Mouse (Mus musculus): ENCODE measurements around the gene Sh3bgrl2.

The Sh3bgrl2 gene

GRCm38 (mm10) chr9:83624193-83624592, 76.1 kb downstream of the Sh3bgrl2 start:
- no peak for DNase-seq (ENCODE audit: extremely low read depth, insufficient read length, low spot score)

- DNase-seq (ENCODE audit: extremely low read depth, insufficient read length, low spot score) = no peak
These were observed 77.0 kb downstream of the Sh3bgrl2 start for GRCm38 (mm10) chr9:83625085-83625484.

DNA sequence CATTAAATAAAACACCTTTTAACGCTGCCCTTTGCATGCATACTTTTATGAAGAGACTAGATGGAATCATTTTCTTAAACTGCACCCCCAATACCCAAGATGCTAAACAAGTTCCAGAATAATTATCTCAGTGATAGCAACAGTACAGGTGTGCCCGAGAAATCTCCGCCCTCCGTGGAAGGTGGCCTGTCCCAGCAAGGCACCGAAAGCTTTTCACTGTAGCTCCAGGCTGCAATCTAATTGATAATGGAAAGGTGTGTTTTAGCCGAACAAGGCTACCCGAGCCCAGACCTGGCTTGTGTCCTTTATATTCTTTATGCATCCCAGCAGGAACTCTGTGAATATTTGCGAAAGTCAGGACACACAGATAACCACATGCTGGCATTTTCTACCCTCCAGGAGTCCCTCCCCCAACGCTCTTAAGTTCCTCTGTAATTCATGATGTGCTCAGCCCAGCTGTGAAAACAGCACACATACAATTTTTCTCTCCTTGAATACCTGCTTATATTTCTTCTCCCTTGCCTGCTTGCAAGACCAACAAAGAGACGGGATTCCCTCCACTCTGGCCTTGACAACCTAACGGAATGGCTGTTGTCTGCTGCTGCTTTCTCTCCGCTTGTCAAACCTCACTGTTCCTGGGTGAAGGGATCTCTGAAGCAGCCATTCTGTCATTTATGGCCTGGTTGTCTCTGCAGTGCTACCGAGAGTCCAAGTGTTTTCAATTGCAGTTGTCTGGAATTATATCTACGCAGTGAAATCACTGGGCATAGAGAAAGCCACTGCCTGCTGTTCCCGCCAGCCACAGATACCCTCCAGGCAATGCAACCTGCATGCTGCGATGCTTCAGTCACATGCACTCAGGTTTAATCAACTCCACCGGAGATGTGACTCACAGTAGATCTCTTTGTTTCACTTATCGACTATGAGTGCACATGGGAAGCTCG, 80.8 kb downstream of the Sh3bgrl2 start:
- DNase-seq (ENCODE audit: extremely low read depth, insufficient read length, low spot score) = no peak

- peak; percentile 30 for DNase-seq (ENCODE audit: extremely low read depth, insufficient read length, low spot score)
These were observed 82.2 kb downstream of the Sh3bgrl2 start for GRCm38 (mm10) chr9:83630341-83630740.

DNA sequence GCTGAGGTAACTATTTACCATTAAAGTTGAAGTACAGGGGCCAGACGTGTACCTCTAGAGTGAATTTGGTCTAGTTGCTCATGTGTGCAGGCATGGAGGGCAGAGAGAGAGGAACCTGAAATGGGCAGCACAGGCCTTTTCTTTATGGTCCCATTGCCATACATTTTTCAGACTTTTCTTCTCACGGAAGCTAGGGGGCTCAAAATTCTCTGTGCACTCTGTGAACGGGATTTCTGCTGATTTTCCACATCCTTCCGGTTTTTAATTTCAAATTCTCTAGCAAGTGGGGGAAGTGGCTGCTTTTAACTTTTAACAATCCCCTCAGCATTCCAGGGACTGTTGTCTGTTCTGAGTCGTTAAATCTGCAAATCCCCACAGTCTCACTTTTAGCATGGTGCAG, 83.8 kb downstream of the Sh3bgrl2 start:
- no peak for DNase-seq (ENCODE audit: extremely low read depth, insufficient read length, low spot score)

- no peak for DNase-seq (ENCODE audit: extremely low read depth, insufficient read length, low spot score)
These were observed 86.6 kb downstream of the Sh3bgrl2 start for GRCm38 (mm10) chr9:83634703-83635102.

- DNase-seq (ENCODE audit: extremely low read depth, insufficient read length, low spot score) = no peak
These were observed 87.9 kb downstream of the Sh3bgrl2 start for GRCm38 (mm10) chr9:83635997-83636396.

GRCm38 (mm10) chr9:83643139-83643538, 95.0 kb downstream of the Sh3bgrl2 start:
- no peak for DNase-seq (ENCODE audit: extremely low read depth, insufficient read length, low spot score)

- no peak for DNase-seq (ENCODE audit: extremely low read depth, insufficient read length, low spot score)
These were observed 95.7 kb downstream of the Sh3bgrl2 start for GRCm38 (mm10) chr9:83643833-83644232.

DNA sequence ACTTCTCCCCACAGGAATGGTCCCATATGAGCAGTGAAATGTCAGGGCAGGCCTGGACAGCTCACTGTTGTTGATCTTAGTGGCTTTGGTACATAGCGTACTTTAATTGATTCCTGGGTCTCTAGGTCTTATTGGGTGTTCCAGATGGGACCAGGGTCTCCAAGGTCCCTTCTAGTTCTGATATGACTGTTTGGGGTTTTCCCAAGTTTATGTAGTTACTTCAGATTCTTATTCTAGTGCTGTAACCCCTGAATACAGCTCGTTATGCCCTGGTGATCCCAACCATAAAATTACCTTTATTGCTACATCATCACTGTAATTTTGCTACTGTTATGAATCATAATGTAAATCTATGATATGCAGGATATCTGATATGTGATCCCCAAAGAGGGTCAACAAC, 98.1 kb downstream of the Sh3bgrl2 start:
- DNase-seq (ENCODE audit: extremely low read depth, insufficient read length, low spot score) = no peak

GRCm38 (mm10) chr9:83646691-83647090, 98.6 kb downstream of the Sh3bgrl2 start:
- DNase-seq (ENCODE audit: extremely low read depth, insufficient read length, low spot score) = no peak

- DNase-seq (ENCODE audit: extremely low read depth, insufficient read length, low spot score) = no peak
These were observed 100.0 kb downstream of the Sh3bgrl2 start for GRCm38 (mm10) chr9:83647919-83648705.

DNA sequence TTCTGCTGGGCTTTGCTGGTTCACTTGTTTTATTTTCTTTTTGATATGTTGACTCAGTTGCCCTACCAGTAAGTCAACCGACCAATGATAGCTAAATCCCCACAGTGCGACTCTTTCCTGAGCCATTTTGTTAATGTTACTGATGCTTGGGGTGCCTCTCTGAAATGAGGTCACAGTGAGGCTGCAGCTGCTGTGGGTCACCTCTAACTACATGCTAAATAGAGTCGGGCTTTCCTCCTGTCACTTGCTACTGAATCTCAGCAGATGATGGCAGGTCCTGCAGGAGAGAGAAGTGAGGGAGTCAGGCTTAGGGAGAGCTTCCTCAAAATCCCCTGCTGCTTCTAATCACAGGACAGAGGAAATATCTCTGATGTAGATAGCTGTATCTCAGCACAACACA, 100.6 kb downstream of the Sh3bgrl2 start:
- no peak for DNase-seq (ENCODE audit: extremely low read depth, insufficient read length, low spot score)

- no peak for DNase-seq (ENCODE audit: extremely low read depth, insufficient read length, low spot score)
These were observed 103.9 kb downstream of the Sh3bgrl2 start for GRCm38 (mm10) chr9:83652015-83652414.

DNA sequence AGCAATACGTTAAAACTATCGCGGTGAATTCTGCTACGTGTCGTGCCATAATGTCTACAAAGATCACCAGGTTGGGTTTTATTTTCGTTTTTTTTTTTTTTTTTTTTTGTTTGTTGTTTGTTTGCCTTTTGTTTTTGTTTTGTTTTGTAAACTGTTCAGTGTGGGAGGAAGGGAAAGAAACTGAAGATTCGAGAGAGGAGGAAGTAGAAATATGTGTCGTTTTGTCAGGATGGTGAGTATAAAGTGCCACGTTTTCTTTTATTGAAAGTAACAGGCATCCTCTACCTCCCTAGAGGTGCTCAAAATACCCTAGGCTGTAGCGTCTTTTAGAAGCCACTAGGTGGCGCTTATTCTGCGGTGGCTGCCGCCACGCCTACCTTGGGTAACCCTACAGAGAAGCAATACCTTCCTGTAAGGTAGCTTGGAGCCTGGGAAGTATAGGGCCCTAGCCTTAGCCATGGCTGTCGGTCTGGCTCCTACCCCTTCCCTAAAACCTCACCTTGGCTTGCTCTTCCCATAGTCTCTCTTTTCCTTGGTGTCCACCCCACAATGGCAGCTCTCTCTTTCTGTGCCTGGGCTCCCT, 104.6 kb downstream of the Sh3bgrl2 start:
- DNase-seq (ENCODE audit: extremely low read depth, insufficient read length, low spot score) = no peak

DNA sequence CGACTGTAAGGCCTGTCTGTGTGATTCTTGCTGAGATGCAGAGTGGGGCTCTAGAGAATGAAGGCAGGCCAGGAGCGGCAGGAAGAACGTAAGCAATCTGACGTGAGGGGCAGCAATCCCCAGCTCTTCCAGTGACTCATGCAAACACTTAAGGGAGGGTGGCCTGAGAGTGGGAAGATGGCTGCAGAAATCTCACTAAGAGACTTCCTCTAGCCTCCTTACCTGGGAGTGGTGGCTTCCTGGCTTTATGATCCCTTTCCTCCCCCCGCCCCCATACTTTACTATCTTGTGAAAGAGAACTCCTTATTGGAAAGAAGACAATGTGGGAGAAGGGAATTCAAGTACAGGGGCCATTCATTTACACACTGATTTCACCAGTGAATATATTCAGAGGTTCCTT, 106.5 kb downstream of the Sh3bgrl2 start:
- no peak for DNase-seq (ENCODE audit: extremely low read depth, insufficient read length, low spot score)

DNA sequence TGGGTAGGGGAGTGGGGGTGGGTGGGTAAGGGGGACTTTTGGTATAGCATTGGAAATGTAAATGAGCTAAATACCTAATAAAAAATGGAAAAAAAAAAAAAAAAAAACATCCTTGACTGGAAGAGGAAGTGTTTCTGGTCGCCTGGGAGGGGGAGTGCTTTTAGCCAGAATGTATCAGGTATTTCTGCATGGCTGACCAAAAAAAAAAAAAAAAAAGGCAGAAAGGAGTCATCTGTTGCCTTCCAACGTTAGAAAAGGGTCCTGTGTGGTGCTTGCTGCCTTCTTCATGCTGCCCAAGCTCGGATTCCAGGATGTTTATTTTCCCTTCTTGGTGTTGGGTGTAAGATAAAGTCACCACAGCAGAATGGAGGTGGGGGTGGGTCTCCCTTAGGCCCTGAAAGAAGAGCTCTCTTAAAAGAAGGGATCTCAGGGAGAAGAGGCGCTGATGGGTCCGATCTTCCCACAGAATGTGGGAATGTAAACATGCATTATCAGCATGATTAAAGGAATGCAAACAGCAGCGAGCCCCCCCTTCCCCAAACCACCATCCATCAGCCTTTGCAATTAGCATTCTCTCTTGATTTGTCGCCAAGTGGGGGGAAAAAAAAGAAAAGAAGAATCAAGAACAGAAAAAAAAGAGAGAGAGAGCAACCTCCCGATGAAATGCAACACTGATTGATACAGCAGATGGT, 109.0 kb downstream of the Sh3bgrl2 start:
- no peak for DNase-seq (ENCODE audit: extremely low read depth, insufficient read length, low spot score)

DNA sequence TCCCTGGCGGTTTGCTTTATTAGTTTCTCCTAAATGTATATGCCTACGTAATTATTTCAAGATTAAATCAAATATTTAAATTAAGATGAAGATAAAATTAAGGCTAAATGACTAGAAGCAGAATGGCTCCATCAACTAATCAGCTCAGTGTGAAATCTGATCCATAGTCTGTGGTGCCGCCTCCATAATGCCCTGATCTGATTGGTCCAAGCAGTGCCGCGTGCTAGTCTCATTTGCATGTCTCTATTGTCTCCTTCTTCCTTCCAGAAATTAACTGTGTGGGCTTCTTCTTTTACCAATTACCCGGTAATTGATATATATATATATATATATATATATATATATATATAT, 109.5 kb downstream of the Sh3bgrl2 start:
- DNase-seq (ENCODE audit: extremely low read depth, insufficient read length, low spot score) = no peak

DNA sequence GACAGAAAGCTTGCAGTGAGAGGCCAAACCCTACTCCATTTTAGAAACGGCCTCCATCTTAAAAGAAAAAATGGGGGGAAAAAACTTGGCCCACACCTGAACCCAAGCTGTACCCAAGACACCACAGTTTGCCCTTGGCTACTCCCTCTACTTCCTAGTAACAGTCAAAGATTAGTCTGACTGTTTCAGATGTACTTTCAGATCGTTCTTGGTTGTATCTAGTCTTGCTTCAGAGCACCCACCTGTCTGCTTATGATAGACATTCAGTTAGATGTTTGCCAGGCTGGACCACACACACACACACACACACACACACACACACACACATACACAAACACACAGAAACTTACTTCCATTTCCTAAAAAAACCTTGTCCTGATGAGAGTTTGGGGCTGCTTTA, 111.0 kb downstream of the Sh3bgrl2 start:
- DNase-seq (ENCODE audit: extremely low read depth, insufficient read length, low spot score) = no peak

- no peak for DNase-seq (ENCODE audit: extremely low read depth, insufficient read length, low spot score)
These were observed 113.7 kb downstream of the Sh3bgrl2 start for GRCm38 (mm10) chr9:83661811-83662210.

All from 3134 (cell line).